Mouse (Mus musculus): ENCODE measurements around the gene Pts. TPM values are rescaled to one million over a fixed set of nuclear protein-coding genes. Genes with fewer than 3 reads are reported as not detected.

Pts gene
- total and polyA plus RNA-seq, 3 experiments, result 35.4 to 89.4 (median 37.9) TPM

GRCm38 (mm10) chr9:50555094-50555446 lies 26.5 kb upstream of the Pts start, which contains the start of gene Bco2:
Gene Bco2 (minus strand): TSS chr9:50555181.
- Histone ChIP-seq H3K27me3 (replicated peaks) (peaks cover 3% of the 10 kb centered on the region), H3K4me2 (ENCODE audit: insufficient read depth, low read depth, poor library complexity, severe bottlenecking) (peak within 1 kb of the TSS; percentile 94), H3K79me2 (replicated peaks; ENCODE audit: control insufficient read depth, extremely low read depth, insufficient read depth, poor library complexity, severe bottlenecking) (0 out of 2 replicates have a peak, but pooled peaks cover 2% of the 10 kb centered on the region), H3K4me3 (replicated peaks in 1 of 3; ENCODE audit: low read depth in 2 of 3, low read length in 2 of 3, poor library complexity in 1 of 3) (peak within 1 kb of the TSS in 2 of 3 experiments; percentile 10 to 30), H3K9me3 (replicated peaks; ENCODE audit: low read length) (no peaks in the 10 kb centered on the region), H3K4me1 (ENCODE audit: control insufficient read depth in 1 of 2, insufficient read depth in 2 of 2) (peaks cover 16 to 39% of the 10 kb centered on the region in 2 experiments), H3K36me3 (replicated peaks in 1 of 2; ENCODE audit: control insufficient read depth in 1 of 2, insufficient read depth in 1 of 2, low read length in 1 of 2) (no peaks in the 10 kb centered on the region), H3K9ac (ENCODE audit: insufficient read depth, low read depth) (no peak within 1 kb of the TSS), H3K27ac (ENCODE audit: insufficient read depth, low read depth) (peak within 1 kb of the TSS; percentile 54)
- in situ Hi-C loops (cut with MboI; ENCODE audit: low pct_ligation_motif_present, low pct_unique_long_range_greater_than_20kb, low sequenced_read_pairs), result no loop called here
- DNase-seq (ENCODE audit: extremely low read depth), result no peak
- 0 out of 2 replicates have a peak, but pooled peaks have one; percentile 2 for TF ChIP-seq MAFK (IDR thresholded peaks at IDR 0.05; ENCODE audit: insufficient replicate concordance, low read length)
- no peak for TF ChIP-seq PAX5 (IDR thresholded peaks at IDR 0.05; ENCODE audit: low read length)
- TF ChIP-seq SMC3 (IDR thresholded peaks at IDR 0.05; ENCODE audit: low read depth, low read length), result no peak
- TF ChIP-seq ZNF384 (IDR thresholded peaks at IDR 0.05; ENCODE audit: low read depth, low read length), result no peak
- no peak for TF ChIP-seq IRF4 (IDR thresholded peaks at IDR 0.05; ENCODE audit: low read depth, low read length)
- 0 out of 2 replicates have a peak, but pooled peaks have one; percentile 29 for TF ChIP-seq CHD1 (IDR thresholded peaks at IDR 0.05; ENCODE audit: low read depth, low read length)
- TF ChIP-seq JUND (conservative IDR thresholded peaks at IDR 0.05; ENCODE audit: low read depth, low read length), result no peak
- no peak for TF ChIP-seq HCFC1 (IDR thresholded peaks at IDR 0.05; ENCODE audit: low read depth, low read length)
- dilution Hi-C loops (cut with MboI; ENCODE audit: extremely low pct_ligation_motif_present, extremely low pct_unique_long_range_greater_than_20kb, low sequenced_read_pairs), result no loop called here

GRCm38 (mm10) chr9:50554241-50555093 lies 25.9 kb upstream of the Pts start, which contains the start of gene Il18:
Gene Il18 (plus strand): TSS chr9:50554827.
- Histone ChIP-seq H3K4me3 (replicated peaks in 1 of 3; ENCODE audit: low read depth in 2 of 3, low read length in 2 of 3, poor library complexity in 1 of 3) (peak within 1 kb of the TSS in 2 of 3 experiments; percentile 10 to 30), H3K9me3 (replicated peaks; ENCODE audit: low read length) (no peaks in the 10 kb centered on the region), H3K36me3 (replicated peaks in 1 of 2; ENCODE audit: control insufficient read depth in 1 of 2, insufficient read depth in 1 of 2, low read length in 1 of 2) (no peaks in the 10 kb centered on the region), H3K4me2 (ENCODE audit: insufficient read depth, low read depth, poor library complexity, severe bottlenecking) (peak within 1 kb of the TSS; percentile 94), H3K9ac (ENCODE audit: insufficient read depth, low read depth) (peak within 1 kb of the TSS; percentile 39; the same call in 1 of the 2 replicates), H3K4me1 (ENCODE audit: control insufficient read depth in 1 of 2, insufficient read depth in 2 of 2) (peaks cover 20 to 39% of the 10 kb centered on the region in 2 experiments), H3K27me3 (replicated peaks) (peaks cover 3% of the 10 kb centered on the region), H3K27ac (ENCODE audit: insufficient read depth, low read depth) (peak within 1 kb of the TSS; percentile 54), H3K79me2 (replicated peaks; ENCODE audit: control insufficient read depth, extremely low read depth, insufficient read depth, poor library complexity, severe bottlenecking) (0 out of 2 replicates have a peak, but pooled peaks cover 2% of the 10 kb centered on the region)
- dilution Hi-C loops (cut with MboI; ENCODE audit: extremely low pct_ligation_motif_present, extremely low pct_unique_long_range_greater_than_20kb, low sequenced_read_pairs), result no loop called here
- peak; percentile 87 for DNase-seq (ENCODE audit: extremely low read depth)
- in situ Hi-C loops (cut with MboI; ENCODE audit: low pct_ligation_motif_present, low pct_unique_long_range_greater_than_20kb, low sequenced_read_pairs), result no loop called here
- TF ChIP-seq KAT2A (IDR thresholded peaks at IDR 0.05; ENCODE audit: insufficient replicate concordance, low read length) (no peak), MEF2A (IDR thresholded peaks at IDR 0.05; ENCODE audit: borderline replicate concordance, low read depth, low read length) (peak; percentile 76), IRF4 (IDR thresholded peaks at IDR 0.05; ENCODE audit: low read depth, low read length) (peak; percentile 68; the same call in 1 of the 2 replicates), BHLHE40 (IDR thresholded peaks at IDR 0.05; ENCODE audit: low read depth, low read length) (peak; percentile 67), ZC3H11A (IDR thresholded peaks at IDR 0.05; ENCODE audit: low read depth, low read length) (no peak), CTCF (conservative IDR thresholded peaks at IDR 0.05 in 1 of 2, IDR thresholded peaks at IDR 0.05 in 1 of 2; ENCODE audit: low read depth in 2 of 2, low read length in 2 of 2) (no peak), EP300 (IDR thresholded peaks at IDR 0.05; ENCODE audit: low read length) (peak; percentile 55), ETS1 (conservative IDR thresholded peaks at IDR 0.05; ENCODE audit: low read depth, low read length) (peak; percentile 79), USF2 (conservative IDR thresholded peaks at IDR 0.05; ENCODE audit: low read depth, low read length) (no peak), PAX5 (IDR thresholded peaks at IDR 0.05; ENCODE audit: low read length) (no peak), MAFK (IDR thresholded peaks at IDR 0.05; ENCODE audit: insufficient replicate concordance, low read length) (peak; percentile 39; the same call in 1 of the 2 replicates)

Measured in CH12.LX (cell line).